Mouse (Mus musculus) testis, adult 2 months (tissue): ENCODE results near the gene Olfr1153. TPM values are rescaled to one million over a fixed set of nuclear protein-coding genes. Genes with fewer than 3 reads are reported as not detected.

Experiments used
- H3K27ac ChIP-seq: fragments of 200-500 bp; 2 replicates; pipeline ENCODE4 v1.5.1; 2012; ENCODE audit warnings: low read depth, low read length; ENCODE audit not compliant: control insufficient read depth, insufficient read depth
- H3K27me3 ChIP-seq: fragments of 200-500 bp; 2 replicates; pipeline ENCODE4 v1.6.1; 2012; ENCODE audit warnings: mild to moderate bottlenecking, low read length, moderate library complexity; ENCODE audit not compliant: control insufficient read depth, insufficient read depth
- H3K36me3 ChIP-seq: fragments of 200-500 bp; 2 replicates; pipeline ENCODE4 v1.6.1; 2012; ENCODE audit warnings: mild to moderate bottlenecking, low read length; ENCODE audit not compliant: control insufficient read depth, insufficient read depth
- H3K4me1 ChIP-seq: fragments of 200-500 bp; 2 replicates; pipeline ENCODE4 v1.6.1; 2012; ENCODE audit warnings: low read length; ENCODE audit not compliant: control insufficient read depth, insufficient read depth
- H3K4me3 ChIP-seq: fragments of 200-500 bp; 2 replicates; pipeline ENCODE4 v1.5.1; 2012; ENCODE audit warnings: low read depth, mild to moderate bottlenecking, low read length, moderate library complexity, mixed read lengths; ENCODE audit not compliant: control insufficient read depth
- CTCF ChIP-seq: fragments of 200-500 bp; IDR thresholded peaks from 2 replicates; pipeline ENCODE4 v1.5.1; 2012; ENCODE audit warnings: low read depth, mild to moderate bottlenecking, inconsistent platforms, low read length, moderate library complexity; ENCODE audit not compliant: control insufficient read depth, insufficient read depth, insufficient replicate concordance
- POLR2A ChIP-seq: fragments of 200-500 bp; IDR thresholded peaks from 2 replicates; pipeline ENCODE4 v1.6.1; 2012; ENCODE audit warnings: low read depth, mild to moderate bottlenecking, inconsistent platforms, low read length, moderate library complexity; ENCODE audit not compliant: control insufficient read depth
- polyA plus RNA-seq: library from polyadenylated mRNA; depleted of rRNA; stranded (reverse); fragments of >200 nt; gene quantifications from 2 replicates; pipeline ENCODE4 v1.2.3, GENCODE M21; 2012; rRNA removed

The Olfr1153 gene
- not detected in 2 replicates for polyA plus RNA-seq

DNA sequence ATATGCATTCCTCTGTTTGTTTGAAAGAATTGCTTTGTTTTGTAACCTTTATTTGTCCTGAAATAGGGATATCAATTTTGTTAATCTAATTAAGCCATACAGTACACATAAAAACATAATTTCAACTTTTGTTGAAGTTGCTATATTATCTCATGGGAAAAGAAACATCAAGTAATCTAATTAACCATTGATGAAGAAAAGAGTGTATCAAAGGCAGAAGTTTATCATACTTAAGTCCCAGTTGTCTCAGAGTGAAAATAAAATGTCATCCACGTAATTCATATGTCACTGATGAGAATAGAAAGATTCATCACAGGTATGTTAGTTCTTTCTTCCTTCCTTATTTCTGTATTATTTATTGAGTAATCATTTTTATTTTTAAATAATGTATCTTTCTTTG is at the start of gene Olfr1153:
TSS of gene Olfr1153 (plus strand) at position 301 of the 400 bp plus-strand sequence.
- no peak for TF ChIP-seq CTCF
- no peak for TF ChIP-seq POLR2A
- H3K4me1 ChIP-seq, result no peaks in the 10 kb centered on the region
- H3K27ac ChIP-seq, result no peak within 1 kb of the TSS
- H3K27me3 ChIP-seq, result no peaks in the 10 kb centered on the region
- H3K36me3 ChIP-seq, result no peaks in the 10 kb centered on the region
- H3K4me3 ChIP-seq, result no peak within 1 kb of the TSS

DNA sequence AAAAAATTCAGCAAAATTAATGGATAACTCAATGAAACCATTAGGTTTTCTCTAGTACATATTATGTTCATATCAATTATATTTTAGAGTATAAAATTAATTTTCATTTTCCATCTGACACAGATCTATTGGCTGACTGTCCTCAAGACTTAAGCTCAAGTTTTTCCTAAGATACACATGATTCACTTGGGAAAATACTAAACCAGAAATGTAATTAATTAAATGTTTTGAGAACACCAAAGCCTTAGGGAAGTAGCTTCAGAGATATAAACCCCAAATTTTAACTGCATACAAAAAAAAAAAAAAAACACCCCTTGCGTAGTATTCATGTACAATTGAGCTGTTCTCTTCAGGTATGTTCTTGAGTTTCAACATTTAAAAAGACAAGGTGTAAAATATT is 39.2 kb upstream of the Olfr1153 start, which contains the start of gene Olfr1151:
TSS of gene Olfr1151 (plus strand) at position 301 of the 400 bp plus-strand sequence.
- TF ChIP-seq CTCF (no peak), POLR2A (no peak)
- Histone ChIP-seq H3K36me3 (no peaks in the 10 kb centered on the region), H3K27me3 (no peaks in the 10 kb centered on the region), H3K4me1 (no peaks in the 10 kb centered on the region), H3K27ac (no peak within 1 kb of the TSS), H3K4me3 (no peak within 1 kb of the TSS)

DNA sequence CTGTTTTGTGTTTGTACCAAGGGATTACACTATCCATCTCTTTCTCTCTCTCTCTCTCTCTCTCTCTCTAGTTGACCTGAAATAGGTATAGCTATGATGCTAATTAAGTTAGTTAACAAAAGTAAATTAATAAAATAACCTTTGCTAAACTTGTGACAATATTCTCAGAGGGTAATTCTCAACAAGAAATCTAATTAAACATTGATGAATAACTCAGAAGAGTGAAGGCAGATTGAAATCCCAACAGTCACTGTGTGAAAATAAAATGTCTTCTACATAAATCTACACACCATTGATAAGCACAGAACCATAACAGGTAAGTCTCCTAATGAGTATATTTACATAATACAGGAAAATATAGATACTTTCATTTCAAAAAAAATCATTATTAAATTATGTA is 28.6 kb upstream of the Olfr1153 start, which contains the start of gene Olfr1152:
TSS of gene Olfr1152 (plus strand) at position 301 of the 400 bp plus-strand sequence.
- H3K4me3 ChIP-seq, result no peak within 1 kb of the TSS
- no peaks in the 10 kb centered on the region for H3K27me3 ChIP-seq
- no peaks in the 10 kb centered on the region for H3K36me3 ChIP-seq
- no peaks in the 10 kb centered on the region for H3K4me1 ChIP-seq
- H3K27ac ChIP-seq, result no peak within 1 kb of the TSS
- TF ChIP-seq CTCF (no peak), POLR2A (no peak)

DNA sequence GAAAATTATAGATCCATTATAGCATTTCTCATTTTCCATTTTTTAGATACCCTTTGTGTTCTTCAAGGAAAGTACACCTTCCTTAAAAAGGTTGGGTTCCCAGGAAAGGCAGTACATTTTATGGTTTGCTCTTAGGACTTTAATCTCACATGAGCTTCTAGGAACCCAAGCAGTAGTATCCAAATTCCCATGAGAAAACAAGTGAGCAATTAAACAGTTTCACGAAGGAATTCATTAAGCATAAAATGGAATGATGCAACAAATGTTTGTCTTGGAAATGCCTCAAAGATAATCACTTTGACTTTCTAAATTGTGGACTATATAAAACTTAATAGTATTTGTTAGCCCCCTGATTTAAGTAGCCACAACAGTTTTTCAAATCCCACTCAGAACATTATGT is 10.3 kb downstream of the Olfr1153 start, which contains the start of gene Olfr1154:
TSS of gene Olfr1154 (minus strand) at position 101 of the 400 bp plus-strand sequence.
- H3K4me1 ChIP-seq, result no peaks in the 10 kb centered on the region
- TF ChIP-seq POLR2A (no peak), CTCF (no peak)
- no peak within 1 kb of the TSS for H3K4me3 ChIP-seq
- no peak within 1 kb of the TSS for H3K27ac ChIP-seq
- no peaks in the 10 kb centered on the region for H3K36me3 ChIP-seq
- no peaks in the 10 kb centered on the region for H3K27me3 ChIP-seq

- H3K27ac ChIP-seq, result no peak within 1 kb of the TSS
- H3K4me3 ChIP-seq, result no peak within 1 kb of the TSS
- H3K36me3 ChIP-seq, result no peaks in the 10 kb centered on the region
- no peak for TF ChIP-seq POLR2A
- TF ChIP-seq CTCF, result no peak
- no peaks in the 10 kb centered on the region for H3K4me1 ChIP-seq
- no peaks in the 10 kb centered on the region for H3K27me3 ChIP-seq
Measured at GRCm38 (mm10) chr2:87945037-87945436, 50.3 kb downstream of the Olfr1153 start, which contains the start of gene Olfr1155. TSS of gene Olfr1155 (minus strand) at chr2:87945137.

Other genes with a start within 250 kb of the Olfr1153 start
- not detected in 2 replicates for gene Olfr1133, start 247.6 kb upstream of the Olfr1153 start, polyA plus RNA-seq
- not detected in 2 replicates for gene Olfr1134, start 236.5 kb upstream of the Olfr1153 start, polyA plus RNA-seq
- not detected in 2 replicates for gene Olfr1135, start 221.3 kb upstream of the Olfr1153 start, polyA plus RNA-seq
- gene Olfr1136, start 201.0 kb upstream of the Olfr1153 start, polyA plus RNA-seq, result not detected in 2 replicates
- gene Olfr1137, start 181.8 kb upstream of the Olfr1153 start, polyA plus RNA-seq, result not detected in 2 replicates
- gene Olfr1138, start 155.0 kb upstream of the Olfr1153 start, polyA plus RNA-seq, result not detected in 2 replicates
- gene Olfr1140, start 151.2 kb upstream of the Olfr1153 start, polyA plus RNA-seq, result not detected in 2 replicates
- gene Olfr1141, start 141.0 kb upstream of the Olfr1153 start, polyA plus RNA-seq, result not detected in 2 replicates
- not detected in 2 replicates for gene Olfr152, start 115.5 kb upstream of the Olfr1153 start, polyA plus RNA-seq
- gene Olfr1143, start 94.4 kb upstream of the Olfr1153 start, polyA plus RNA-seq, result not detected in 2 replicates
- not detected in 2 replicates for gene Olfr1145, start 85.1 kb upstream of the Olfr1153 start, polyA plus RNA-seq
- not detected in 2 replicates for gene Olfr1148, start 64.4 kb upstream of the Olfr1153 start, polyA plus RNA-seq
- not detected in 2 replicates for gene Olfr1150-ps1, start 51.0 kb upstream of the Olfr1153 start, polyA plus RNA-seq
- gene Olfr1151, start 39.1 kb upstream of the Olfr1153 start, polyA plus RNA-seq, result not detected in 2 replicates
- not detected in 2 replicates for gene Olfr1152, start 28.5 kb upstream of the Olfr1153 start, polyA plus RNA-seq
- not detected in 2 replicates for gene Olfr1154, start 10.2 kb downstream of the Olfr1153 start, polyA plus RNA-seq
- gene Olfr1155, start 50.2 kb downstream of the Olfr1153 start, polyA plus RNA-seq, result not detected in 2 replicates
- gene Olfr1156, start 58.1 kb downstream of the Olfr1153 start, polyA plus RNA-seq, result not detected in 2 replicates
- gene Olfr1157, start 73.3 kb downstream of the Olfr1153 start, polyA plus RNA-seq, result not detected in 2 replicates
- gene Olfr74, start 79.7 kb downstream of the Olfr1153 start, polyA plus RNA-seq, result not detected in 2 replicates
- not detected in 2 replicates for gene Olfr1158, start 95.2 kb downstream of the Olfr1153 start, polyA plus RNA-seq
- gene Olfr1160, start 113.3 kb downstream of the Olfr1153 start, polyA plus RNA-seq, result not detected in 2 replicates
- not detected in 2 replicates for gene Olfr1161, start 127.8 kb downstream of the Olfr1153 start, polyA plus RNA-seq
- not detected in 2 replicates for gene Olfr73, start 142.7 kb downstream of the Olfr1153 start, polyA plus RNA-seq
- gene Olfr1162, start 156.2 kb downstream of the Olfr1153 start, polyA plus RNA-seq, result not detected in 2 replicates
- not detected in 2 replicates for gene Olfr1163, start 176.9 kb downstream of the Olfr1153 start, polyA plus RNA-seq
- gene Olfr1164, start 199.0 kb downstream of the Olfr1153 start, polyA plus RNA-seq, result not detected in 2 replicates
- not detected in 2 replicates for gene Olfr1166, start 233.3 kb downstream of the Olfr1153 start, polyA plus RNA-seq